Comparison of ENCODE assay signal across 1 mouse cellular context in the genomic region with DNA sequence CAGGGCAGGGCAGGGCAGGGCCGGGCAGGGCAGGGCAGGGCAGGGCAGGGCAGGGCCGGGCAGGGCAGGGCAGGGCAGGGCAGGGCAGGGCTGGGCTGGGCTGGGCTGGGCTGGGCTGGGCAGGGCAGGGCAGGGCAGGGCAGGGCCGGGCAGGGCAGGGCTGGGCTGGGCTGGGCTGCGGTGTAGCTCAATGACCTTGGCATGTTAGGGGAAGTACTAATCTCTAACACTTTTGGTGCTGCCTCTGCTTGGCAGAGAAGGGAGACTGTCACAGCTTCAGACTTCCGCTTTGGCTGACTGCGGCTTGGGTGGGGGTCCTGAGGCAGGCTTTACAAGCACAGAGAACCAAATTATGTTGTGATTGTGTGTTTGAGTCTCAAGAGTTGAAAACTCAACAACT. TPM values are rescaled to one million over a fixed set of nuclear protein-coding genes. Genes with fewer than 3 reads are reported as not detected.
"Had no signal": no experiment of that assay in that cellular context is flagged by ENCODE, and none has a peak within 500 bp of the region (broad histone marks: within the 10 kb centered on the region; RNA-seq: fewer than 3 reads in every experiment).

No protein-coding gene starts in this region.

RNA-seq across cellular contexts. Expression of gene Cnih2, which starts 50.7 kb away (rescaled TPM):
- total RNA-seq: megakaryocyte, adult 5-6 weeks had no signal
